Mouse (Mus musculus) C2C12 (cell line): Measurements from ENCODE around the gene Hipk3.

ENCODE experiments used
- CTCF ChIP-seq: IDR thresholded peaks from one replicate; pipeline ENCODE4 v1.5.1; 2011; ENCODE audit not compliant: control insufficient read depth, insufficient read depth, insufficient read length
- MAX ChIP-seq: IDR thresholded peaks from one replicate; pipeline ENCODE4 v1.6.1; 2011; ENCODE audit warnings: mild to moderate bottlenecking, control low read depth
- MYOD1 ChIP-seq: IDR thresholded peaks from one replicate; pipeline ENCODE4 v1.6.1; 2011; ENCODE audit warnings: low read depth; ENCODE audit not compliant: control insufficient read depth, insufficient read length
- USF1 ChIP-seq: IDR thresholded peaks from one replicate; pipeline ENCODE4 v1.6.1; 2011; ENCODE audit warnings: low read depth, mild to moderate bottlenecking, control low read depth, moderate library complexity

DNA sequence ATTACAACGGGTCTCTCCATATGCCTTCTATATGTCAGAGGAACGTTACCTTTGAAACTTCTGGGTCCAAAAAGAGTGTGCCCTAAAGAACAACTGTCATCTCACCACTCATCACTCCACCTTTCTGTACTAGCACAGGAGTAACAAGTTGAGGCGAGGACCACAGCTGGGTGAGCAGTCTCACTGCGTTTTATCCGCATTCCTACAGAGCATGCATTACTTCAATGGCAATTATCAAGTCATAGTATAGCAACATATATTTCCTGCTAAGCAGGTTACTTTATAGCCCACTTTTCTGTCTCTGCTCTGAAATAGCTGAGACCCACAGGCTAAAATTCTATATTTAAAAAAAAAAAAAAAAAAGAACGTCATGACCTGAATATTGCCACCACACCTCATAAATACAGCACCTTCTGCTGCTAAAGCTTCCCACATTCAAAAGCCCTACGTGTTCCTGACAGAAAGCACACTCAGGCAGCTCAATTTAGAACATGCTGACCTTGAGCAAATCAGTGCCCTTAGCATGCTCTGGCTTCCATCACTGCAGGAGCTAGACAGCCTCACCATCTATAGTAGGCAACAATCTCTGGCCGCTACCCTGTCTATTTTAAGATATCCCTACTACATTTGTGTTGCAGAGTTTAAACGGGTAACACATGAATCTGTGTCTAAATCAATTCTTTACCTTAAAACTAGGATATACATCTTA, 27.2 kb downstream of the Hipk3 start:
- no peak for TF ChIP-seq CTCF
- no peak for TF ChIP-seq MAX
- no peak for TF ChIP-seq USF1
- no peak for TF ChIP-seq MYOD1
